ENCODE assay signal across 9 mouse cellular contexts in genomic region chr14:51007914-51008713, GRCm38 (mm10). TPM values are rescaled to one million over a fixed set of nuclear protein-coding genes. Genes with fewer than 3 reads are reported as not detected.
DNase-seq lines count a peak whose midpoint lies in the region; ATAC-seq lines count a peak whose summit lies in the region.
"Had no signal": no experiment of that assay in that cellular context is flagged by ENCODE, and none has a peak within 500 bp of the region (broad histone marks: within the 10 kb centered on the region; RNA-seq: fewer than 3 reads in every experiment).

No protein-coding gene starts in this region.

- no peak overlapping the region for H3K27ac ChIP-seq in forebrain, embryonic 14.5 days (ENCODE audit: low read depth, low read length)
- no peak overlapping the region for H3K27ac ChIP-seq in forebrain, embryonic 12.5 days
- H3K27ac ChIP-seq in brown adipose tissue, adult 24 weeks (replicated peaks; ENCODE audit: low read depth, low read length): peak overlapping the region; percentile 99
- H3K27ac ChIP-seq in heart, embryonic 10.5 days: peak overlapping the region; percentile 53; the same call in 1 of the 2 replicates
- H3K27ac ChIP-seq in lung, embryonic 16.5 days (ENCODE audit: low read length): peak overlapping the region; percentile 98

- 85% methylated on average over 13 of the region's 13 CpGs for WGBS in forebrain, embryonic 14.5 days
- WGBS in forebrain, embryonic 12.5 days: 89% methylated on average over 13 of the region's 13 CpGs
- 57% methylated on average over 13 of the region's 13 CpGs for WGBS in heart, embryonic 10.5 days
- WGBS in lung, embryonic 16.5 days: 43% methylated on average over 13 of the region's 13 CpGs

- DNase-seq in forebrain, embryonic 14.5 days (ENCODE audit: low spot score): peak; percentile 35
- no peak for DNase-seq in heart, embryonic 10.5 days (ENCODE audit: low spot score)
- DNase-seq in kidney, postnatal 36 days: peak; percentile 41 to 65
- peak; percentile 25 to 75 for DNase-seq in urinary bladder, postnatal 36 days (ENCODE audit: low spot score in 2 of 2)
- DNase-seq in retina, embryonic 14.5 days (ENCODE audit: low spot score): no peak

- no peak overlapping the region for H3K4me3 ChIP-seq in forebrain, embryonic 14.5 days (ENCODE audit: low read depth, low read length)
- no peak overlapping the region for H3K4me3 ChIP-seq in forebrain, embryonic 12.5 days (replicated peaks)
- H3K4me3 ChIP-seq in brown adipose tissue, adult 24 weeks (ENCODE audit: insufficient read depth, low read depth, low read length): peak overlapping the region; percentile 7; the same call in 1 of the 2 replicates
- H3K4me3 ChIP-seq in heart, embryonic 10.5 days: no peak overlapping the region
- H3K4me3 ChIP-seq in lung, embryonic 16.5 days (ENCODE audit: low read length): no peak overlapping the region

- no peak; the same call in 1 of the 2 replicates for ATAC-seq in forebrain, embryonic 14.5 days
- no peak for ATAC-seq in forebrain, embryonic 12.5 days (ENCODE audit: low FRiP score)
- peak; percentile 96 for ATAC-seq in lung, embryonic 16.5 days (ENCODE audit: low read depth)

- H3K4me2 ChIP-seq in forebrain, embryonic 14.5 days (ENCODE audit: low read length): no peak overlapping the region
- no peak overlapping the region for H3K4me2 ChIP-seq in forebrain, embryonic 12.5 days
- peak overlapping the region; percentile 27 for H3K4me2 ChIP-seq in lung, embryonic 16.5 days (ENCODE audit: low read depth, low read length)

- no peaks in the 10 kb centered on the region for H3K4me1 ChIP-seq in forebrain, embryonic 14.5 days (ENCODE audit: control insufficient read depth, insufficient read depth, low read length)
- no peaks in the 10 kb centered on the region for H3K4me1 ChIP-seq in forebrain, embryonic 12.5 days
- peaks cover 16% of the 10 kb centered on the region for H3K4me1 ChIP-seq in brown adipose tissue, adult 24 weeks (ENCODE audit: control insufficient read depth, insufficient read depth, insufficient read length, low read length)
- peaks cover 12% of the 10 kb centered on the region for H3K4me1 ChIP-seq in heart, embryonic 10.5 days
- H3K4me1 ChIP-seq in lung, embryonic 16.5 days (replicated peaks; ENCODE audit: control insufficient read depth, insufficient read depth, low read length): peaks cover 16% of the 10 kb centered on the region

- H3K27me3 ChIP-seq in forebrain, embryonic 14.5 days (replicated peaks; ENCODE audit: control insufficient read depth, insufficient read depth, low read length): no peaks in the 10 kb centered on the region
- H3K27me3 ChIP-seq in forebrain, embryonic 12.5 days: no peaks in the 10 kb centered on the region
- no peaks in the 10 kb centered on the region for H3K27me3 ChIP-seq in heart, embryonic 10.5 days (ENCODE audit: insufficient read depth, poor library complexity, severe bottlenecking)
- H3K27me3 ChIP-seq in lung, embryonic 16.5 days (ENCODE audit: control insufficient read depth, insufficient read depth, low read depth, low read length): no peaks in the 10 kb centered on the region

- H3K9ac ChIP-seq in forebrain, embryonic 14.5 days (ENCODE audit: low read length): no peak overlapping the region
- no peak overlapping the region for H3K9ac ChIP-seq in forebrain, embryonic 12.5 days
- peak overlapping the region; percentile 41 for H3K9ac ChIP-seq in lung, embryonic 16.5 days (ENCODE audit: low read length)

- no peaks in the 10 kb centered on the region for H3K36me3 ChIP-seq in forebrain, embryonic 14.5 days (ENCODE audit: control insufficient read depth, insufficient read depth, low read length)
- no peaks in the 10 kb centered on the region for H3K36me3 ChIP-seq in forebrain, embryonic 12.5 days (replicated peaks)
- no peaks in the 10 kb centered on the region for H3K36me3 ChIP-seq in heart, embryonic 10.5 days
- H3K36me3 ChIP-seq in lung, embryonic 16.5 days (ENCODE audit: control insufficient read depth, insufficient read depth, low read length): no peaks in the 10 kb centered on the region

- H3K9me3 ChIP-seq in forebrain, embryonic 14.5 days (replicated peaks; ENCODE audit: control insufficient read depth, low read length): no peaks in the 10 kb centered on the region
- H3K9me3 ChIP-seq in forebrain, embryonic 12.5 days: no peaks in the 10 kb centered on the region
- H3K9me3 ChIP-seq in heart, embryonic 10.5 days: no peaks in the 10 kb centered on the region
- H3K9me3 ChIP-seq in lung, embryonic 16.5 days (ENCODE audit: control insufficient read depth, low read length): no peaks in the 10 kb centered on the region

RNA-seq across cellular contexts. Expression of gene Rnase10, which starts 0.6 kb away (rescaled TPM):
- polyA plus RNA-seq in forebrain, embryonic 14.5 days (2014; fragmentation: Nextera tagmentation; extraction: Ambion mirVana): not detected in 2 replicates
- not detected in 2 replicates for polyA plus RNA-seq in forebrain, embryonic 12.5 days (2016; fragmentation: Nextera tagmentation; extraction: Ambion mirVana)
- 0.91 TPM in 1 of 2 replicates, not detected in the other for polyA plus RNA-seq in brown adipose tissue, adult 24 weeks (2012; ENCODE audit: insufficient read depth, insufficient read length, missing spikeins)
- polyA plus RNA-seq in heart, embryonic 10.5 days (2016; fragmentation: Nextera tagmentation; extraction: Ambion mirVana): 0.11 and 0.31 TPM in 2 replicates
- 0.26 and 0.31 TPM in 2 replicates for polyA plus RNA-seq in lung, embryonic 16.5 days (2015; fragmentation: Nextera tagmentation; extraction: Ambion mirVana)

RNA-seq across cellular contexts. Expression of gene Rnase9, which starts 33.6 kb away (rescaled TPM):
- not detected in 2 replicates for polyA plus RNA-seq in forebrain, embryonic 14.5 days (2014; fragmentation: Nextera tagmentation; extraction: Ambion mirVana)
- polyA plus RNA-seq in forebrain, embryonic 12.5 days (2016; fragmentation: Nextera tagmentation; extraction: Ambion mirVana): not detected in 2 replicates
- polyA plus RNA-seq in brown adipose tissue, adult 24 weeks (2012; ENCODE audit: insufficient read depth, insufficient read length, missing spikeins): not detected in 2 replicates
- polyA plus RNA-seq in heart, embryonic 10.5 days (2016; fragmentation: Nextera tagmentation; extraction: Ambion mirVana): not detected in 2 replicates
- polyA plus RNA-seq in lung, embryonic 16.5 days (2015; fragmentation: Nextera tagmentation; extraction: Ambion mirVana): not detected in 2 replicates
- polyA plus RNA-seq: embryonic facial prominence, embryonic 11.5 days had no signal

RNA-seq across cellular contexts. Expression of gene Rnase11, which starts 41.8 kb away (rescaled TPM):
- polyA plus RNA-seq in forebrain, embryonic 14.5 days (2014; fragmentation: Nextera tagmentation; extraction: Ambion mirVana): not detected in 2 replicates
- not detected in 2 replicates for polyA plus RNA-seq in forebrain, embryonic 12.5 days (2016; fragmentation: Nextera tagmentation; extraction: Ambion mirVana)
- not detected in 2 replicates for polyA plus RNA-seq in brown adipose tissue, adult 24 weeks (2012; ENCODE audit: insufficient read depth, insufficient read length, missing spikeins)
- polyA plus RNA-seq in heart, embryonic 10.5 days (2016; fragmentation: Nextera tagmentation; extraction: Ambion mirVana): not detected in 2 replicates
- not detected in 2 replicates for polyA plus RNA-seq in lung, embryonic 16.5 days (2015; fragmentation: Nextera tagmentation; extraction: Ambion mirVana)
- polyA plus RNA-seq: embryonic facial prominence, embryonic 11.5 days had no signal

RNA-seq across cellular contexts. Expression of gene Rnase12, which starts 49.3 kb away (rescaled TPM):
- polyA plus RNA-seq in forebrain, embryonic 14.5 days (2014; fragmentation: Nextera tagmentation; extraction: Ambion mirVana): not detected in 2 replicates
- not detected in 2 replicates for polyA plus RNA-seq in forebrain, embryonic 12.5 days (2016; fragmentation: Nextera tagmentation; extraction: Ambion mirVana)
- polyA plus RNA-seq in brown adipose tissue, adult 24 weeks (2012; ENCODE audit: insufficient read depth, insufficient read length, missing spikeins): not detected in 2 replicates
- 0.28 and 0.53 TPM in 2 replicates for polyA plus RNA-seq in heart, embryonic 10.5 days (2016; fragmentation: Nextera tagmentation; extraction: Ambion mirVana)
- polyA plus RNA-seq in lung, embryonic 16.5 days (2015; fragmentation: Nextera tagmentation; extraction: Ambion mirVana): 0.34 TPM in 1 of 2 replicates, not detected in the other
- polyA plus RNA-seq: embryonic facial prominence, embryonic 11.5 days had no signal

RNA-seq across cellular contexts. Expression of gene Pnp2, which starts 52.3 kb away (rescaled TPM):
- polyA plus RNA-seq in forebrain, embryonic 14.5 days (2014; fragmentation: Nextera tagmentation; extraction: Ambion mirVana): 0.46 and 0.69 TPM in 2 replicates
- polyA plus RNA-seq in forebrain, embryonic 12.5 days (2016; fragmentation: Nextera tagmentation; extraction: Ambion mirVana): 0.42 and 0.60 TPM in 2 replicates
- polyA plus RNA-seq in brown adipose tissue, adult 24 weeks (2012; ENCODE audit: insufficient read depth, insufficient read length, missing spikeins): 3.5 and 5.1 TPM in 2 replicates
- polyA plus RNA-seq in heart, embryonic 10.5 days (2016; fragmentation: Nextera tagmentation; extraction: Ambion mirVana): 0.34 TPM in 1 of 2 replicates, not detected in the other
- 0.46 and 0.88 TPM in 2 replicates for polyA plus RNA-seq in lung, embryonic 16.5 days (2015; fragmentation: Nextera tagmentation; extraction: Ambion mirVana)

Comparison
In these comparisons a context has a peak if more than half of its experiments do, and no peak if none do; other contexts are left out.
1. DNase-seq: peak in forebrain, embryonic 14.5 days (single experiment), kidney, postnatal 36 days (2 of 2) and urinary bladder, postnatal 36 days (2 of 2); none in heart, embryonic 10.5 days (single experiment) and retina, embryonic 14.5 days (single experiment).
2. H3K27ac ChIP-seq: peak in brown adipose tissue, adult 24 weeks (single experiment), heart, embryonic 10.5 days (single experiment) and lung, embryonic 16.5 days (single experiment); none in forebrain, embryonic 14.5 days (single experiment) and forebrain, embryonic 12.5 days (single experiment).